Mouse (Mus musculus) hindbrain, embryonic 15.5 days (tissue): ENCODE data around the gene Tdrd6. TPM values are rescaled to one million over a fixed set of nuclear protein-coding genes. Genes with fewer than 3 reads are reported as not detected.

Experiments used
- ATAC-seq: fragments of 200-750 bp; cut with Nextera tagmentation; 2 replicates; pipeline ENCODE4 v1.8.0; 2017; ENCODE audit warnings: low read depth, moderate number of reproducible peaks, moderate TSS enrichment; ENCODE audit not compliant: low FRiP score
- H3K27ac ChIP-seq: fragments of 300-500 bp; sonication (generic); replicated peaks from 2 replicates; pipeline ENCODE4 v1.5.1; 2015; ENCODE audit warnings: mild to moderate bottlenecking, inconsistent platforms
- H3K27me3 ChIP-seq: fragments of 300-500 bp; sonication (generic); 2 replicates; pipeline ENCODE4 v1.6.1; 2015; ENCODE audit warnings: control low read depth, inconsistent platforms
- H3K36me3 ChIP-seq: fragments of 300-500 bp; sonication (generic); 2 replicates; pipeline ENCODE4 v1.6.1; 2015; ENCODE audit warnings: control low read depth, inconsistent platforms
- H3K4me1 ChIP-seq: fragments of 300-500 bp; sonication (generic); replicated peaks from 2 replicates; pipeline ENCODE4 v1.6.1; 2015; ENCODE audit warnings: control low read depth, inconsistent platforms
- H3K4me2 ChIP-seq: fragments of 300-500 bp; sonication (generic); 2 replicates; pipeline ENCODE4 v1.6.1; 2015; ENCODE audit warnings: moderate library complexity, mild to moderate bottlenecking, inconsistent platforms
- H3K4me3 ChIP-seq: fragments of 300-500 bp; sonication (generic); 2 replicates; pipeline ENCODE4 v1.5.1; 2015; ENCODE audit warnings: mild to moderate bottlenecking, inconsistent platforms
- H3K9ac ChIP-seq: fragments of 300-500 bp; sonication (generic); 2 replicates; pipeline ENCODE4 v1.6.1; 2015; ENCODE audit warnings: inconsistent platforms
- H3K9me3 ChIP-seq: fragments of 300-500 bp; sonication (generic); 2 replicates; pipeline ENCODE4 v1.6.1; 2016; ENCODE audit warnings: control low read depth, inconsistent platforms
- WGBS: fragments of 180-500 bp; shearing (Covaris S2); methylation state at CpG from one replicate; pipeline ENCODE4 v1.1.7; 2015; 5-methylcytosine and 5-hydroxymethylcytosine counted together
- polyA plus RNA-seq: library from polyadenylated mRNA; unstranded; fragments of >200 nt; fragmentation: Nextera tagmentation; extraction: Ambion mirVana; gene quantifications from 2 replicates; pipeline ENCODE4 v1.2.1, GENCODE M21; 2015

Tdrd6 gene
- polyA plus RNA-seq, 1 experiment from 2014 or later, result 0.61 TPM

- H3K4me2 ChIP-seq, result no peak overlapping the region
- H3K27ac ChIP-seq, result no peak overlapping the region
- WGBS, result 15% methylated on average over 3 of the region's 3 CpGs
- H3K9me3 ChIP-seq, result no peaks in the 10 kb centered on the region
- no peaks in the 10 kb centered on the region for H3K36me3 ChIP-seq
- no peak overlapping the region for H3K9ac ChIP-seq
- H3K27me3 ChIP-seq, result no peaks in the 10 kb centered on the region
- no peaks in the 10 kb centered on the region for H3K4me1 ChIP-seq
- H3K4me3 ChIP-seq, result no peak overlapping the region
- no peak for ATAC-seq
Measured at GRCm38 (mm10) chr17:43606704-43607103, 23.4 kb downstream of the Tdrd6 start.

- Histone ChIP-seq H3K4me1 (no peaks in the 10 kb centered on the region), H3K9me3 (no peaks in the 10 kb centered on the region), H3K27me3 (no peaks in the 10 kb centered on the region), H3K4me3 (no peak overlapping the region), H3K9ac (no peak overlapping the region), H3K36me3 (no peaks in the 10 kb centered on the region), H3K4me2 (no peak overlapping the region), H3K27ac (no peak overlapping the region)
- WGBS, result 71% methylated on average over 4 of the region's 4 CpGs
- no peak for ATAC-seq
Measured at GRCm38 (mm10) chr17:43598706-43599105, 31.4 kb downstream of the Tdrd6 start.

- no peak overlapping the region for H3K27ac ChIP-seq
- no peak overlapping the region for H3K9ac ChIP-seq
- 98% methylated on average over 2 of the region's 2 CpGs for WGBS
- no peak for ATAC-seq
- H3K4me1 ChIP-seq, result no peaks in the 10 kb centered on the region
- H3K36me3 ChIP-seq, result no peaks in the 10 kb centered on the region
- H3K4me3 ChIP-seq, result no peak overlapping the region
- no peak overlapping the region for H3K4me2 ChIP-seq
- no peaks in the 10 kb centered on the region for H3K27me3 ChIP-seq
- H3K9me3 ChIP-seq, result no peaks in the 10 kb centered on the region
Measured at GRCm38 (mm10) chr17:43597742-43598141, 32.4 kb downstream of the Tdrd6 start.

GRCm38 (mm10) chr17:43592296-43593291 lies 37.5 kb downstream of the Tdrd6 start:
- WGBS, result 87% methylated on average over 21 of the region's 21 CpGs
- ATAC-seq, result no peak
- Histone ChIP-seq H3K4me2 (no peak overlapping the region), H3K27me3 (no peaks in the 10 kb centered on the region), H3K9me3 (no peaks in the 10 kb centered on the region), H3K27ac (no peak overlapping the region), H3K4me1 (no peaks in the 10 kb centered on the region), H3K4me3 (no peak overlapping the region), H3K36me3 (no peaks in the 10 kb centered on the region), H3K9ac (no peak overlapping the region)

- Histone ChIP-seq H3K4me1 (no peaks in the 10 kb centered on the region), H3K9ac (no peak overlapping the region), H3K9me3 (no peaks in the 10 kb centered on the region), H3K27ac (no peak overlapping the region), H3K4me2 (no peak overlapping the region), H3K27me3 (no peaks in the 10 kb centered on the region), H3K4me3 (no peak overlapping the region), H3K36me3 (no peaks in the 10 kb centered on the region)
- 64% methylated on average over 5 of the region's 5 CpGs for WGBS
- ATAC-seq, result no peak
Measured at GRCm38 (mm10) chr17:43590531-43590930, 39.6 kb downstream of the Tdrd6 start.

GRCm38 (mm10) chr17:43589750-43590149 lies 40.3 kb downstream of the Tdrd6 start:
- WGBS, result 94% methylated on average over 6 of the region's 6 CpGs
- no peaks in the 10 kb centered on the region for H3K27me3 ChIP-seq
- no peaks in the 10 kb centered on the region for H3K9me3 ChIP-seq
- no peak overlapping the region for H3K9ac ChIP-seq
- no peaks in the 10 kb centered on the region for H3K36me3 ChIP-seq
- H3K4me1 ChIP-seq, result no peaks in the 10 kb centered on the region
- no peak overlapping the region for H3K27ac ChIP-seq
- no peak overlapping the region for H3K4me2 ChIP-seq
- ATAC-seq, result no peak
- no peak overlapping the region for H3K4me3 ChIP-seq

- no peaks in the 10 kb centered on the region for H3K36me3 ChIP-seq
- no peak for ATAC-seq
- no peak overlapping the region for H3K27ac ChIP-seq
- no peaks in the 10 kb centered on the region for H3K27me3 ChIP-seq
- no peak overlapping the region for H3K9ac ChIP-seq
- H3K4me2 ChIP-seq, result no peak overlapping the region
- WGBS, result 93% methylated on average over 2 of the region's 2 CpGs
- no peaks in the 10 kb centered on the region for H3K4me1 ChIP-seq
- H3K9me3 ChIP-seq, result no peaks in the 10 kb centered on the region
- no peak overlapping the region for H3K4me3 ChIP-seq
Measured at GRCm38 (mm10) chr17:43587278-43587677, 42.8 kb downstream of the Tdrd6 start.

GRCm38 (mm10) chr17:43584771-43585170 lies 45.3 kb downstream of the Tdrd6 start:
- no peaks in the 10 kb centered on the region for H3K9me3 ChIP-seq
- ATAC-seq, result no peak
- no peak overlapping the region for H3K4me2 ChIP-seq
- H3K27me3 ChIP-seq, result no peaks in the 10 kb centered on the region
- H3K9ac ChIP-seq, result no peak overlapping the region
- 86% methylated on average over 7 of the region's 7 CpGs for WGBS
- H3K4me3 ChIP-seq, result no peak overlapping the region
- no peaks in the 10 kb centered on the region for H3K36me3 ChIP-seq
- no peak overlapping the region for H3K27ac ChIP-seq
- H3K4me1 ChIP-seq, result peaks cover 11% of the 10 kb centered on the region

GRCm38 (mm10) chr17:43581012-43581467 lies 49.1 kb downstream of the Tdrd6 start:
- peak overlapping the region; percentile 23 for H3K4me2 ChIP-seq

GRCm38 (mm10) chr17:43580456-43580855 lies 49.6 kb downstream of the Tdrd6 start:
- Histone ChIP-seq H3K36me3 (no peaks in the 10 kb centered on the region), H3K27me3 (no peaks in the 10 kb centered on the region), H3K4me3 (no peak overlapping the region), H3K4me1 (peaks cover 11% of the 10 kb centered on the region), H3K4me2 (peak overlapping the region; percentile 23), H3K27ac (0 out of 2 replicates have a peak overlapping the region, but pooled peaks have one; percentile 18), H3K9me3 (no peaks in the 10 kb centered on the region), H3K9ac (0 out of 2 replicates have a peak overlapping the region, but pooled peaks have one; percentile 7)
- WGBS, result 30% methylated on average over 3 of the region's 3 CpGs
- ATAC-seq, result no peak

More at GRCm38 (mm10) chr17:43581012-43581467, 49.1 kb downstream of the Tdrd6 start:
- peak; percentile 71 for ATAC-seq
- Histone ChIP-seq H3K4me3 (no peak overlapping the region), H3K9me3 (no peaks in the 10 kb centered on the region), H3K4me1 (peaks cover 11% of the 10 kb centered on the region), H3K9ac (peak overlapping the region; percentile 7; the same call in 1 of the 2 replicates), H3K27ac (peak overlapping the region; percentile 18; the same call in 1 of the 2 replicates), H3K27me3 (no peaks in the 10 kb centered on the region), H3K36me3 (no peaks in the 10 kb centered on the region)
- WGBS, result 15% methylated on average over 8 of the region's 8 CpGs

- 12% methylated on average over 3 of the region's 3 CpGs for whole genome bisulfite sequencing
- H3K27me3 ChIP-seq, result no peaks in the 10 kb centered on the region
- no peaks in the 10 kb centered on the region for H3K9me3 ChIP-seq
- peak overlapping the region; percentile 41 for H3K27ac ChIP-seq
- H3K4me1 ChIP-seq, result peaks cover 3% of the 10 kb centered on the region
- H3K36me3 ChIP-seq, result no peaks in the 10 kb centered on the region
- H3K9ac ChIP-seq, result no peak overlapping the region
- no peak overlapping the region for H3K4me3 ChIP-seq
- ATAC-seq, result 0 out of 2 replicates have a peak, but pooled peaks have one; percentile 35
- no peak overlapping the region; the same call in 1 of the 2 replicates for H3K4me2 ChIP-seq
Measured at GRCm38 (mm10) chr17:43573624-43574073, 56.5 kb downstream of the Tdrd6 start.

GRCm38 (mm10) chr17:43569287-43569686 lies 60.8 kb downstream of the Tdrd6 start:
- Histone ChIP-seq H3K27ac (no peak overlapping the region), H3K9ac (no peak overlapping the region), H3K9me3 (no peaks in the 10 kb centered on the region), H3K4me3 (peak overlapping the region; percentile 52), H3K4me2 (peak overlapping the region; percentile 97), H3K4me1 (peaks cover 14% of the 10 kb centered on the region), H3K27me3 (no peaks in the 10 kb centered on the region), H3K36me3 (no peaks in the 10 kb centered on the region)
- 59% methylated on average over 7 of the region's 7 CpGs for WGBS
- no peak for ATAC-seq
